Mouse (Mus musculus): ENCODE data around the gene Txlnb. TPM values are rescaled to one million over a fixed set of nuclear protein-coding genes. Genes with fewer than 3 reads are reported as not detected.
A peak's percentile ranks its signal among the peaks of the same experiment; 100 is the strongest.

The Txlnb gene
- polyA plus RNA-seq, 1 experiment: 0.53 TPM

- no peaks in the 10 kb centered on the region for H3K36me3 ChIP-seq (ENCODE audit: control insufficient read depth, insufficient read depth, low read length)
- TF ChIP-seq CTCF (IDR thresholded peaks at IDR 0.05; ENCODE audit: control insufficient read depth, insufficient read depth, insufficient replicate concordance, low read depth, low read length) (no peak), POLR2A (IDR thresholded peaks at IDR 0.05; ENCODE audit: control insufficient read depth, low read depth, low read length) (no peak)
- H3K27ac ChIP-seq (ENCODE audit: control insufficient read depth, insufficient read depth, low read depth, low read length): no peak overlapping the region
- no peaks in the 10 kb centered on the region for H3K27me3 ChIP-seq (ENCODE audit: control insufficient read depth, insufficient read depth, low read length)
- no peaks in the 10 kb centered on the region for H3K4me1 ChIP-seq (ENCODE audit: control insufficient read depth, insufficient read depth, low read length)
- H3K4me3 ChIP-seq (ENCODE audit: control insufficient read depth, low read depth, low read length): no peak overlapping the region
These were observed 61.7 kb downstream of the Txlnb start for GRCm38 (mm10) chr10:17857647-17858261.

GRCm38 (mm10) chr10:17860701-17861480 is 64.9 kb downstream of the Txlnb start:
- no peak overlapping the region for H3K4me3 ChIP-seq (ENCODE audit: control insufficient read depth, low read depth, low read length)
- H3K27ac ChIP-seq (ENCODE audit: control insufficient read depth, insufficient read depth, low read depth, low read length): no peak overlapping the region
- TF ChIP-seq CTCF (IDR thresholded peaks at IDR 0.05; ENCODE audit: control insufficient read depth, insufficient read depth, insufficient replicate concordance, low read depth, low read length) (no peak), POLR2A (IDR thresholded peaks at IDR 0.05; ENCODE audit: control insufficient read depth, low read depth, low read length) (no peak)
- H3K4me1 ChIP-seq (ENCODE audit: control insufficient read depth, insufficient read depth, low read length): no peaks in the 10 kb centered on the region
- no peaks in the 10 kb centered on the region for H3K36me3 ChIP-seq (ENCODE audit: control insufficient read depth, insufficient read depth, low read length)
- no peaks in the 10 kb centered on the region for H3K27me3 ChIP-seq (ENCODE audit: control insufficient read depth, insufficient read depth, low read length)

DNA sequence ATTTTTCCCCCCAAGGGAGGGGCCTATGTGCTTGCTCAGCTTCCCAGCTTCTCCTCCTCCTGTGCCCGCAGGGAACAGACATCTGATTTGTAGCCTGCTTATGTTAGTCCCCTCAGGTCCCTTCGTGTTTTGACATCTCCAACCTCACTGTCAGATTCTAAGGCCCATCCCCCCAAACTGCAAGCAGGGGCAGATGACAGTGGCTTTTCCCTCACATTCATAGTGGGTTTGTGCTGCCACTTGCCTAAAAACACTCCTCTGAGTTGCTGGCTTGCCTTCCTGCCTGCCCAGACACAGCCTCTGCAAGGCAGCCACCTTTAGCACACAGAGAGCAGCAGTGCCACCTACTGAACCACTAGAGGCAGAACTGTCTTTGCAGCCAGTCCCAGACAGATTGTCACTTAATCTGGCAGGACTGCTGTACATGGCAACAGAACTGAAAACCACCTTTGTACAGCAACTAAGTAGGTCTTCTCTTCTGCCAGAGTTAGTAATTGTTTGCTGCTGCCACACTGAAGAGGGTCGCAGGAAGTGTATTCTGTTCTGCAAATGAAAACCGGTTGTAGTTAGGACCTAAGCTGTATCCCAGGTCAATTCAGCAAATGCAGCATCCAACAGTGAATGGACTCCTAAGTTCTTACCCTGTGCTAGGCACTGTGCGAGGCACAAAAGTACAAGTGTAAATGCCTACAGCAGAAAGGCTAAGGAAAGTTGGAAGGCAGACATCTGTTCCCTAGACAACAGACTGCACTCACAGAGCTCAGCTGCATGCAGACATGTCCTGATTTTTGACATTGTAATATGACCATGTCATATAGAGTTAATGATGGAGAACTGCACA is 74.0 kb downstream of the Txlnb start:
- peak; percentile 77; the same call in 1 of the 2 replicates for TF ChIP-seq CTCF (IDR thresholded peaks at IDR 0.05; ENCODE audit: control insufficient read depth, insufficient read depth, insufficient replicate concordance, low read depth, low read length)
- TF ChIP-seq POLR2A (IDR thresholded peaks at IDR 0.05; ENCODE audit: control insufficient read depth, low read depth, low read length): no peak
- H3K27me3 ChIP-seq (ENCODE audit: control insufficient read depth, insufficient read depth, low read length): no peaks in the 10 kb centered on the region
- no peak overlapping the region for H3K4me3 ChIP-seq (ENCODE audit: control insufficient read depth, low read depth, low read length)
- no peaks in the 10 kb centered on the region for H3K4me1 ChIP-seq (ENCODE audit: control insufficient read depth, insufficient read depth, low read length)
- H3K36me3 ChIP-seq (ENCODE audit: control insufficient read depth, insufficient read depth, low read length): no peaks in the 10 kb centered on the region
- H3K27ac ChIP-seq (ENCODE audit: control insufficient read depth, insufficient read depth, low read depth, low read length): no peak overlapping the region

DNA sequence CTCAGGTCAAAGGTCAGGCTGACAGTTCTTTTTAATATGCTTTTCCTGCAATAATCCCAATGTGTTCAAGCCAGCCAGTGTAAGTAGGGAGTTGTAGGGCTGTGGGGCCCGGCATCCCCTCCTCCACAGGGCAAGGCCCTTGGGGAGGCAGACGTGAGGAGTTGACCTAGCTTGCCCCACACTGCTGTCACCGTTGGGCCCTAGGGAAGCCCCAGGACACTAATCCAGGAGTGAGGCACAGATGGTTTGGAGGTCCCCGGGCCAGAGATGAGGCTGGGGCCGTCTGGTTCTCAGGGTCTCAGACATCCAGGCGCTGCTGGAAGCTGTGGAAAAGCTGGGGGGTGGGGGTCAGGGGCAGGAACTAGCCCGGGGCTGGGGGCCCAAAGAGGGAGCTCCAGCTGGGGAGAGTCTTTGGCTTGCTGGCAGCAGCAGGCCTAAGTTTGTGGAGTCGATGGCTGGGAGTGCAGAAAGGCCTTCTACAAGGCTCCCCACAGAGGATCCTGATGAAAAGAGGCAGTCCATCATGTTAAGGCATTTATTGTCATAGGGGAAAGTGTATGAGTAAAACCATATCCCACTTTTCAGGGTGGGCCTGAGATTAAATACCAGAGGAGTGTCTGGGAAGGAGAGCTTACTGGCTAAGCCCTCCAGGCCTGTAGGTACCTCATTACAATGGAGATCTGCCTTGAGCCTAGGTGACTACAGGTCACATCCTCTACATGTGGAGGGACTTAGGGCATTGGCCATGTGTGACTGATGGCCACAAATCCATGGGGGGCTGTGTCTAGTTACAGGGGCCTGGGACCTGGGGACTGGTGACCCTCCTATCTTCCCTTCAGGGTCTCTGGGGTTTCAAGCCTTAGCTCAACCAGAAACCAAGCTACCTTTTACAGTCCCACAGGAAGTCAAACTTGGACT is 82.2 kb downstream of the Txlnb start:
- Histone ChIP-seq H3K4me3 (ENCODE audit: control insufficient read depth, low read depth, low read length) (no peak overlapping the region), H3K27ac (ENCODE audit: control insufficient read depth, insufficient read depth, low read depth, low read length) (no peak overlapping the region), H3K36me3 (ENCODE audit: control insufficient read depth, insufficient read depth, low read length) (no peaks in the 10 kb centered on the region), H3K27me3 (ENCODE audit: control insufficient read depth, insufficient read depth, low read length) (no peaks in the 10 kb centered on the region), H3K4me1 (ENCODE audit: control insufficient read depth, insufficient read depth, low read length) (no peaks in the 10 kb centered on the region; the same call in 1 of the 2 replicates)
- TF ChIP-seq CTCF (IDR thresholded peaks at IDR 0.05; ENCODE audit: control insufficient read depth, insufficient read depth, insufficient replicate concordance, low read depth, low read length) (no peak), POLR2A (IDR thresholded peaks at IDR 0.05; ENCODE audit: control insufficient read depth, low read depth, low read length) (no peak)

DNA sequence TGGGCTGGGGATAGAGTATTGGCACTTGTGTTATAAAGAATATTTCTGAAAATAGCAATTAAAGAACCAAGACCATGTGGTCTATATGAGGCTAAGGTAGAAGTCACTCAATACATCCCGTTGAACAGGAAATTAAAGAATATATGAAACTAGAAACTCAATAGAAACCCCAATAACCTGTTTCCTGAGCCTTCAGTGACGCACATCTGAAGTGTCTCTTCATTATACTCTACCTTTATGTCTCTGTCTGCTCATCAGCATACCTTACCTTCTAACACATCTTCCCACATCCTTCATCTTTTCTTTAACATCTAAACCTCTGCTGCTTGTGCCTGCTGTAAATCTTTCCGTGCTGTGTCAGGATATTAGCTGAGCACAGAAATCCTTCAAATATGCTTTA is 84.0 kb downstream of the Txlnb start:
- H3K4me3 ChIP-seq (ENCODE audit: control insufficient read depth, low read depth, low read length): no peak overlapping the region
- no peak overlapping the region for H3K27ac ChIP-seq (ENCODE audit: control insufficient read depth, insufficient read depth, low read depth, low read length)
- TF ChIP-seq POLR2A (IDR thresholded peaks at IDR 0.05; ENCODE audit: control insufficient read depth, low read depth, low read length) (no peak), CTCF (IDR thresholded peaks at IDR 0.05; ENCODE audit: control insufficient read depth, insufficient read depth, insufficient replicate concordance, low read depth, low read length) (no peak)
- no peaks in the 10 kb centered on the region; the same call in 1 of the 2 replicates for H3K4me1 ChIP-seq (ENCODE audit: control insufficient read depth, insufficient read depth, low read length)
- H3K36me3 ChIP-seq (ENCODE audit: control insufficient read depth, insufficient read depth, low read length): no peaks in the 10 kb centered on the region
- H3K27me3 ChIP-seq (ENCODE audit: control insufficient read depth, insufficient read depth, low read length): no peaks in the 10 kb centered on the region

GRCm38 (mm10) chr10:17880724-17881123 is 84.7 kb downstream of the Txlnb start:
- no peak overlapping the region for H3K27ac ChIP-seq (ENCODE audit: control insufficient read depth, insufficient read depth, low read depth, low read length)
- TF ChIP-seq CTCF (IDR thresholded peaks at IDR 0.05; ENCODE audit: control insufficient read depth, insufficient read depth, insufficient replicate concordance, low read depth, low read length) (no peak), POLR2A (IDR thresholded peaks at IDR 0.05; ENCODE audit: control insufficient read depth, low read depth, low read length) (no peak)
- no peaks in the 10 kb centered on the region for H3K27me3 ChIP-seq (ENCODE audit: control insufficient read depth, insufficient read depth, low read length)
- no peaks in the 10 kb centered on the region for H3K36me3 ChIP-seq (ENCODE audit: control insufficient read depth, insufficient read depth, low read length)
- no peaks in the 10 kb centered on the region; the same call in 1 of the 2 replicates for H3K4me1 ChIP-seq (ENCODE audit: control insufficient read depth, insufficient read depth, low read length)
- H3K4me3 ChIP-seq (ENCODE audit: control insufficient read depth, low read depth, low read length): no peak overlapping the region

Other genes with a start within 250 kb of the Txlnb start
- 15.5 and 16.1 TPM in 2 replicates for gene Cited2, start 73.0 kb upstream of the Txlnb start, polyA plus RNA-seq (2012; rRNA removed)
- gene Heca, start 151.8 kb downstream of the Txlnb start, polyA plus RNA-seq (2012; rRNA removed): 9.7 and 10.9 TPM in 2 replicates
- gene Abracl, start 227.1 kb downstream of the Txlnb start, polyA plus RNA-seq (2012; rRNA removed): 5.8 and 6.9 TPM in 2 replicates